Comparison of ENCODE assay signal across 31 mouse cellular contexts in the genomic region with DNA sequence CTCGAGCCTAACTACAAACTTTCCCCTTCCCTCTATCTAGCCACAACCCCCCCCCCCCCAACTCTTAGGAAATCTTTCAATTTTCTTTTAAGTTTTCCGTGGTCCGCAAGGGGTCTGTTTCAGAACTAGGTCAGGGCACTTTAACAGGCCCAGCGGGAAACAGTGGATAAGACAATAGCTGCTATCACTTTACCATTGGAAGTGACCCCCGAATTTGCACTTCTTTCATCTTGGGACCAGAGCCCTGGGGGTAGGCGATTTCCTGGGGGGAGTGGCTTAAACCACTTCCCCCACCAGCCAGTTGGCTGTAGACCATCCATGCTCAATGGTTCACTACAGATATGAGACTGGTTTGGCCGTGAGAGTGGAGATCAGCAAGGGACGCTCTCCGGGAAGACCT. TPM values are rescaled to one million over a fixed set of nuclear protein-coding genes. Genes with fewer than 3 reads are reported as not detected.
A peak's percentile ranks its signal among the peaks of the same experiment; 100 is the strongest.
DNase-seq lines count a peak whose midpoint lies in the region; ATAC-seq and TF ChIP-seq lines count a peak whose summit lies in the region.
"Had no signal": no experiment of that assay in that cellular context is flagged by ENCODE, and none has a peak within 500 bp of the region (broad histone marks: within the 10 kb centered on the region; RNA-seq: fewer than 3 reads in every experiment).

A gene (plus strand): TSS at position 366 of the 400 bp plus-strand sequence.

- H3K27ac ChIP-seq in forebrain, embryonic 13.5 days, result no peak within 1 kb of the TSS
- H3K27ac ChIP-seq in forebrain, embryonic 12.5 days, result no peak within 1 kb of the TSS
- H3K27ac ChIP-seq in limb, embryonic 12.5 days, result no peak within 1 kb of the TSS
- H3K27ac ChIP-seq in limb, embryonic 10.5 days, result no peak within 1 kb of the TSS
- H3K27ac ChIP-seq: hindbrain, embryonic 12.5 days; kidney, embryonic 15.5 days; liver, embryonic 15.5 days; lung, embryonic 15.5 days; stomach, embryonic 15.5 days had no signal

- peaks cover 56% of the 10 kb centered on the region for H3K27me3 ChIP-seq in forebrain, embryonic 13.5 days
- H3K27me3 ChIP-seq in forebrain, embryonic 12.5 days, result peaks cover 54% of the 10 kb centered on the region
- peaks cover 60% of the 10 kb centered on the region for H3K27me3 ChIP-seq in limb, embryonic 12.5 days
- H3K27me3 ChIP-seq in limb, embryonic 10.5 days (ENCODE audit: low read depth, poor library complexity, severe bottlenecking), result peaks cover 59% of the 10 kb centered on the region
- peaks cover 68% of the 10 kb centered on the region for H3K27me3 ChIP-seq in E14TG2a.4 (ENCODE audit: insufficient read depth, low read length)

- H3K9ac ChIP-seq in forebrain, embryonic 13.5 days, result no peak within 1 kb of the TSS
- H3K9ac ChIP-seq in forebrain, embryonic 12.5 days, result no peak within 1 kb of the TSS
- no peak within 1 kb of the TSS for H3K9ac ChIP-seq in limb, embryonic 12.5 days (replicated peaks)
- H3K9ac ChIP-seq: hindbrain, embryonic 12.5 days; kidney, embryonic 15.5 days; liver, embryonic 15.5 days; lung, embryonic 15.5 days; stomach, embryonic 15.5 days had no signal

- no peaks in the 10 kb centered on the region; the same call in 1 of the 2 replicates for H3K4me1 ChIP-seq in forebrain, embryonic 13.5 days
- no peaks in the 10 kb centered on the region for H3K4me1 ChIP-seq in forebrain, embryonic 12.5 days
- peaks cover 18% of the 10 kb centered on the region for H3K4me1 ChIP-seq in limb, embryonic 12.5 days (replicated peaks)
- H3K4me1 ChIP-seq in limb, embryonic 10.5 days, result peaks cover 18% of the 10 kb centered on the region
- H3K4me1 ChIP-seq in E14TG2a.4 (replicated peaks; ENCODE audit: low read depth, low read length), result peaks cover 39% of the 10 kb centered on the region
- H3K4me1 ChIP-seq: hindbrain, embryonic 12.5 days; kidney, embryonic 15.5 days; liver, embryonic 15.5 days; lung, embryonic 15.5 days; stomach, embryonic 15.5 days had no signal

- no peaks in the 10 kb centered on the region; the same call in 1 of the 2 replicates for H3K9me3 ChIP-seq in forebrain, embryonic 13.5 days (replicated peaks)
- no peaks in the 10 kb centered on the region for H3K9me3 ChIP-seq in forebrain, embryonic 12.5 days
- peaks cover 4% of the 10 kb centered on the region; the same call in 1 of the 2 replicates for H3K9me3 ChIP-seq in limb, embryonic 12.5 days
- H3K9me3 ChIP-seq in limb, embryonic 10.5 days (replicated peaks), result no peaks in the 10 kb centered on the region
- no peaks in the 10 kb centered on the region for H3K9me3 ChIP-seq in E14TG2a.4 (ENCODE audit: low read length)
- H3K9me3 ChIP-seq: hindbrain, embryonic 12.5 days; kidney, embryonic 15.5 days; liver, embryonic 15.5 days; lung, embryonic 15.5 days; stomach, embryonic 15.5 days had no signal

- 5% methylated on average over 9 of the region's 9 CpGs for WGBS in forebrain, embryonic 13.5 days
- WGBS in forebrain, embryonic 12.5 days, result 4% methylated on average over 9 of the region's 9 CpGs
- 7% methylated on average over 9 of the region's 9 CpGs for WGBS in limb, embryonic 12.5 days
- 6% methylated on average over 9 of the region's 9 CpGs for WGBS in limb, embryonic 10.5 days

- H3K4me2 ChIP-seq in forebrain, embryonic 13.5 days, result no peak within 1 kb of the TSS
- H3K4me2 ChIP-seq in forebrain, embryonic 12.5 days, result no peak within 1 kb of the TSS
- H3K4me2 ChIP-seq in limb, embryonic 12.5 days, result 0 out of 2 replicates have a peak within 1 kb of the TSS, but pooled peaks have one; percentile 42
- H3K4me2 ChIP-seq: hindbrain, embryonic 12.5 days; kidney, embryonic 15.5 days; liver, embryonic 15.5 days; lung, embryonic 15.5 days; stomach, embryonic 15.5 days had no signal

- ATAC-seq in forebrain, embryonic 13.5 days, result no peak
- no peak for ATAC-seq in forebrain, embryonic 12.5 days (ENCODE audit: low FRiP score)
- no peak for ATAC-seq in limb, embryonic 12.5 days (ENCODE audit: insufficient number of reproducible peaks, insufficient read depth, low FRiP score, low TSS enrichment, low read depth)
- ATAC-seq: CD4-positive, CD25-positive, alpha-beta regulatory T cell, adult 4 months; forebrain, embryonic 14.5 days had no signal

- DNase-seq in limb, embryonic 10.5 days (ENCODE audit: low spot score), result no peak
- peak; percentile 48 for DNase-seq in R1 (ENCODE audit: low read depth, low spot score)
- DNase-seq in adrenal gland, adult 18-20 months (ENCODE audit: low spot score in 2 of 2), result no peak
- DNase-seq in adrenal gland, postnatal 36 days, result no peak
- DNase-seq: cerebellum, adult 11 months; cerebellum, adult 9-11 months; heart, adult 11 months; kidney, adult 11 months; kidney, postnatal 36 days; layer of hippocampus, postnatal 36 days; lung, postnatal 36 days; thymus, adult 2 months; thymus, postnatal 4 days had no signal

- H3K4me3 ChIP-seq in forebrain, embryonic 13.5 days, result 0 out of 2 replicates have a peak within 1 kb of the TSS, but pooled peaks have one; percentile 1
- H3K4me3 ChIP-seq in forebrain, embryonic 12.5 days (replicated peaks), result no peak within 1 kb of the TSS
- no peak within 1 kb of the TSS; the same call in 1 of the 2 replicates for H3K4me3 ChIP-seq in limb, embryonic 12.5 days (replicated peaks)
- no peak within 1 kb of the TSS for H3K4me3 ChIP-seq in limb, embryonic 10.5 days
- peak within 1 kb of the TSS; percentile 70 for H3K4me3 ChIP-seq in E14TG2a.4 (replicated peaks; ENCODE audit: low read length)
- H3K4me3 ChIP-seq: hindbrain, embryonic 12.5 days; kidney, embryonic 15.5 days; liver, embryonic 15.5 days; lung, embryonic 15.5 days; stomach, embryonic 15.5 days had no signal

- no peak for TF ChIP-seq CTCF in E14TG2a.4 (conservative IDR thresholded peaks at IDR 0.05; ENCODE audit: low read length)

- H3K36me3 ChIP-seq in forebrain, embryonic 13.5 days (ENCODE audit: poor library complexity, severe bottlenecking), result no peaks in the 10 kb centered on the region
- no peaks in the 10 kb centered on the region for H3K36me3 ChIP-seq in forebrain, embryonic 12.5 days (replicated peaks)
- no peaks in the 10 kb centered on the region for H3K36me3 ChIP-seq in limb, embryonic 12.5 days
- H3K36me3 ChIP-seq in limb, embryonic 10.5 days, result no peaks in the 10 kb centered on the region
- no peaks in the 10 kb centered on the region for H3K36me3 ChIP-seq in E14TG2a.4 (ENCODE audit: insufficient read depth, low read length)
- H3K36me3 ChIP-seq: hindbrain, embryonic 12.5 days; kidney, embryonic 15.5 days; liver, embryonic 15.5 days; lung, embryonic 15.5 days; stomach, embryonic 15.5 days had no signal

RNA-seq across cellular contexts. Expression of the gene that starts here (rescaled TPM):
- polyA plus RNA-seq in forebrain, embryonic 13.5 days (2015; fragmentation: Nextera tagmentation; extraction: Ambion mirVana), result not detected in 2 replicates
- polyA plus RNA-seq in forebrain, embryonic 12.5 days (2016; fragmentation: Nextera tagmentation; extraction: Ambion mirVana), result not detected in 2 replicates
- not detected in 2 replicates for polyA plus RNA-seq in limb, embryonic 12.5 days (2016; fragmentation: Nextera tagmentation; extraction: Ambion mirVana)
- polyA plus RNA-seq in limb, embryonic 10.5 days (2016; fragmentation: Nextera tagmentation; extraction: Ambion mirVana), result not detected in 2 replicates
- total RNA-seq in adrenal gland, adult 18-20 months (2021), result not detected
- total RNA-seq in adrenal gland, postnatal 36 days (2021), result not detected
- total RNA-seq: adrenal gland, postnatal 4 days; gastrocnemius, adult 8-10 months; layer of hippocampus, adult 8-10 months; layer of hippocampus, postnatal 36 days; midbrain, postnatal 0 days had no signal
- polyA plus RNA-seq: CD4-positive, CD25-positive, alpha-beta regulatory T cell, adult 4 months; embryonic facial prominence, embryonic 11.5 days; forebrain, embryonic 14.5 days; heart, postnatal 0 days; hindbrain, embryonic 12.5 days; kidney, embryonic 15.5 days; liver, embryonic 15.5 days; midbrain, postnatal 0 days; neural tube, embryonic 14.5 days; stomach, embryonic 15.5 days had no signal

Comparison
In these comparisons a context has a peak if more than half of its experiments do, and no peak if none do; other contexts are left out.
1. H3K4me3 ChIP-seq: peak in forebrain, embryonic 13.5 days (single experiment) and E14TG2a.4 (single experiment); none in forebrain, embryonic 12.5 days (single experiment), limb, embryonic 12.5 days (single experiment) and limb, embryonic 10.5 days (single experiment).